Mouse (Mus musculus) left cerebral cortex, postnatal 36 days (tissue): Measurements from ENCODE around the gene Ugt1a2. TPM values are rescaled to one million over a fixed set of nuclear protein-coding genes. Genes with fewer than 3 reads are reported as not detected.
A peak's percentile ranks its signal among the peaks of the same experiment; 100 is the strongest.
"Not testable (repeated sequence)": the region's sequence is repeated elsewhere in the genome, so short reads cannot be mapped to it uniquely, and the experiment has no call there.

ENCODE experiments used
- DNase-seq, 2 experiments: peaks; one replicate each; pipeline ENCODE4 v3.0.0; 2021 to 2022; ENCODE audit warnings: low spot score in 2 of 2, mixed read lengths in 1 of 2
- intact Hi-C: fragments of 180-260 bp; cut with DNase I; formaldehyde crosslinking; loops from one replicate; pipeline ENCODE4 v1.15.1; 2025
- total RNA-seq, 2 experiments: library from RNA; stranded (reverse); gene quantifications; 2 replicates each; pipeline ENCODE4 v1.2.3; 2021

Gene Ugt1a2
- total RNA-seq, 2 experiments from 2014 or later = not detected

DNA sequence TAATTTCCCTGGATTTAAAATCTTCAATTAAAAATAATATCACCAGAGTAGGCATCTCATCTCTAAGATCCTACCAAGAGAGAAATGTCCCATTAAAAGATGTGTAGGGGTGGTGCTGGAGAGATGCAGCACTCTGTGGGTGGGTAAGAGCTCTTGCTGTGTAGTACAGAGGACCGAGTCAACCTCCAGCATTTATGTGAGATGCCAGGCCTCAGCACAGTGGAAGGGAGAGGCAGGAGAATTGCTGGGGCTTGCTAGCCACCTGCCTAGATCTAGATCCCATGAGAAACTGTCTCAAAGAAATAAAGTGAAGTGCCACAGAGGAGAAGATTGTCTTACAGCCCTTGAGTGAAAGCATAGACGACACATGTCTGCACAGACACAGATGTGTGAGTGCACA, 16.1 kb downstream of the Ugt1a2 start:
- intact Hi-C loops = no loop called here
- DNase-seq = no peak

- no peak for DNase-seq
- intact Hi-C loops = no loop called here
Observed at GRCm38 (mm10) chr1:88217144-88217543, 16.7 kb downstream of the Ugt1a2 start.

- intact Hi-C loops = no loop called here
- DNase-seq = no peak
Observed at GRCm38 (mm10) chr1:88217576-88217975, 17.2 kb downstream of the Ugt1a2 start.

GRCm38 (mm10) chr1:88218051-88218450, 17.6 kb downstream of the Ugt1a2 start:
- intact Hi-C loops = no loop called here
- no peak for DNase-seq

DNA sequence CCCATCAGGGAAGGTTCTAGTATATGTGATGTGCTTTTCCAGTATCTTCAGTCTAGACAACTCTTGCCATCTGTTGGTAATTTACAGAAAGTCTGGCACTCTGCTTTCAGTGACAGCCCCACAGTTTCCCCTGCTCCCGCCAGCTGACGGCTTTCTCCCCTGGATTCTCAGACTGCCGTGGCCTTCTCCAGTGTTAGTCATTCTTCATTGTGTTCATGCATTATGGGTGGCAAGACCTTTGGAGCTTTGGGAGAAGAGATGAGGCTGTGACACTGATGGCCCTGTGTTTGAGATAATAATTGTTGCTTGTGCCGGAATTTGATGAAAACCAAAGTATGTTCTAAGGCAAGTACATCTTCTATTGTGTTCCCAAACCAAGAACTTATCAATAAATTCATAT, 18.2 kb downstream of the Ugt1a2 start:
- intact Hi-C loops = no loop called here
- no peak for DNase-seq

DNA sequence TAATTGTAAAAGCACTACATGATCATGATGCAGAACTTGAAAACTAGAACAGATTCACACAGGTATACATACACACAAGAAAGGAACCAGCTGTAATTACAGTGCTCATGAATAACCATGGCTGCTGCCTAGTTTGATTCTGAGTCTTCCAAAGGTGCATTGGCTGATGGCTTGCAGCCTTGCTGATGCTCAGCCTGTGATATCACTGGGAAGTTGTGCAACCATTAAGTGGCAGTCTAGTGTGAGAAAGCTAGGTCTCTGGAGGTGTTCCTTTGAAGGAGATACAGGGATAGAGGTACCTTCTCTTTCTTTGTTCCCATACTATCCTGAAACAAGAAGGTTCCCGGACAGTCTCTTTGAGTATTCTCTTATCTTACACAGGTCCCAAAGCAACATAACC, 18.7 kb downstream of the Ugt1a2 start:
- intact Hi-C loops = no loop called here
- no peak for DNase-seq

DNA sequence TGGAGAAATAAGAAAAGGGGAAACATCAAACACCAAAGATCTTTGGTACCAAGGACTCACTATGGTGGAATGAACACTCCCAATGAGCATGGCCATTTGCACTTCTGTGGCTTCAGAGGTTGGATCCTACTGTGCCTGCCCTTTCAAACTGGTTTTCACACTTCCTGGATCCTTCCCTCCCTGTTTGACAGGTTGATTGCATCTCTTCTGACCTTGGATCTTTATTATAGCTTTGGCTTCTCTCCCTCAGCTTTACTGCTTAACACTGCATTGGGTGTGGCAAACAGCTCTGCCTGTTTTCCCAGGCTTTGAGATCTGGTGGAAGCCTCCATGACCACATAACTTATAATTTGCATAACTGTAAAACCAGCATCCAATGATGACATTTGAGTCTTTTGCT, 19.9 kb downstream of the Ugt1a2 start:
- DNase-seq = no peak
- intact Hi-C loops = loop anchor here (5.0 kb wide), 1 partner anchor 82 kb away; no protein-coding TSS in a partner anchor

DNA sequence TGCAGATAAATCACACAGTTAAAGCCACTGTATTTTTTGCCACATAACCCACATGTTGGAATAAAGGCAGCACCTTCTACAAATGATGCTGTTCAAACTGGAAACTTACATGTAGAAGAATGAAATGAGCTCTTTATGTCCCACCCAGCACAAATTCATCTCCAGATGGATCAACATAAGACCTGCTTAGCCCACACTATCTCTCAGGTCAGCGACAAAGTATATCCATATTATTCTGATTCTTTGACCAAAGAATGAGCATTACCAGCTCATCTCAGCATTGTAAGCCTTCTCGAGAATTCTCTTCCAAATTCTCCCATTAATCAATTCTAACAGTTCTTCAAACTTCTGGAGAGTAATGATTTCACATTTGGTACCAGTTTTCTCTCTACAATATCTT, 21.8 kb downstream of the Ugt1a2 start:
- intact Hi-C loops = loop anchor here (5.0 kb wide), 1 partner anchor 80 kb away; no protein-coding TSS in a partner anchor

GRCm38 (mm10) chr1:88223011-88223515, 22.7 kb downstream of the Ugt1a2 start:
- DNase-seq = not testable (repeated sequence)
- intact Hi-C loops = loop anchor here (5.0 kb wide), 1 partner anchor 79 kb away; no protein-coding TSS in a partner anchor

More for the DNA sequence above, 21.8 kb downstream of the Ugt1a2 start:
- no peak for DNase-seq

- intact Hi-C loops = loop anchor here (5.0 kb wide), 1 partner anchor 79 kb away; no protein-coding TSS in a partner anchor
- peak in 1 of 2 experiments; percentile 4 for DNase-seq
Observed at GRCm38 (mm10) chr1:88223591-88223990, 23.2 kb downstream of the Ugt1a2 start.

GRCm38 (mm10) chr1:88224029-88224776, 23.8 kb downstream of the Ugt1a2 start:
- intact Hi-C loops = loop anchor here (5.0 kb wide), 1 partner anchor 78 kb away; no protein-coding TSS in a partner anchor
- no peak for DNase-seq

DNA sequence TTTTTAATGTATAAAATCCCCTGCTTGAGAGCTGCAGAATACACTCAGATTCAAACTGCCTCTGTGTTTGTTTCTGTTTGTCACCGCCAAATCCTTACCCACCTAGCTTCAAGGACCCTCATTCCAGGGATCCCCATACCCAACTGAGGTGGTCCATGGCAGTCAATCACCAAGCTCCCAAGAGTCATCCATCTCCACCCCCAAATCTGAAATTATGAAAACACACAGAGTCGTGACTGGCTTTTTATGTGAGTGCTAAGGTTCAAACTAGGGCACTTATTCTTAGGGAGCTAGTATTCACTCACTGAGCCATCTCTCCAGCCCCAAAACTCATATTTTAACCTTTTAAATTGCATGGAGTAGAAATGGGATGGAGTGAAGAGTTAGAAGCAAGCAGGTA, 24.9 kb downstream of the Ugt1a2 start:
- DNase-seq, intact Hi-C loops: not testable (repeated sequence)

GRCm38 (mm10) chr1:88225741-88226140, 25.3 kb downstream of the Ugt1a2 start:
- DNase-seq = no peak
- intact Hi-C loops = no loop called here

DNA sequence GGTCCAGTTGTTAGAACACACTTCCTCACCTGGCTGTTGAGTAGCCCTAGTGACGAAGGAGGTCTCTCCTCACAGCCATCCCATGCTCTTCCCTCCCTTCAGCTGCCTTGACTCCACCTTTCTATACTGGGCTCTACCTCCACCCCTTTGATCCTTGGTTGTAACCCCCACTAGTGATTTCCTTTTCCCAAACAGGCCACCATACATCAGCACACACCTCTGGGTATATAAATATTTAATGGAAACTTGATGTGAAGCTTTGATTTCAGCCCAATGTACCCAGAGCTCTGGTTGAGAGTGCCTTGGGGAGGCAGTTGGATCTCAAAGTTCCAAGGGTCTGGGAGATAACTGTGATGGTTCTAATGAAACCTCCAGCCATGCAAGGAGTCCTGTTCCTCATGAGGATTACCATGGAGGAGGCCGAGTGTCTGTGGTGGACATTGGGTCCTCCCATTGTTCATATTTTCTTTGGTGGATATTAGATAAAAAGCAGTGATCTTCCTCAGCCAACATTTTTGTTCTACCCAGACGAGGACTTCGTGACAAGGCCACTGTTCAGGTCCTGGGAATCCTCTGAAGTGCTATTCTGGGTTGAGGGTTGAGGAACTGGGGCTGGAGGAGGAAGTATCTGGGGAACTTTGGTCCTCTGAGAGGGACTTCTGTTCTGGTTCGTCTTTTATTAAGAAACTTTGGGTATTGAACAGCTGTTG, 26.4 kb downstream of the Ugt1a2 start, which contains the start of gene Mroh2a:
Gene Mroh2a (plus strand): TSS at position 317 of the 710 bp plus-strand sequence.
- intact Hi-C loops = no loop called here

GRCm38 (mm10) chr1:88227482-88227881, 27.1 kb downstream of the Ugt1a2 start:
- intact Hi-C loops = no loop called here
- no peak for DNase-seq

More for the DNA sequence above, 26.4 kb downstream of the Ugt1a2 start, which contains the start of gene Mroh2a:
- DNase-seq = no peak

- intact Hi-C loops = no loop called here
- DNase-seq = no peak
Observed at GRCm38 (mm10) chr1:88228121-88228520, 27.7 kb downstream of the Ugt1a2 start.

- intact Hi-C loops = no loop called here
Observed at GRCm38 (mm10) chr1:88229566-88229965, 29.2 kb downstream of the Ugt1a2 start.

GRCm38 (mm10) chr1:88229986-88230385, 29.6 kb downstream of the Ugt1a2 start:
- DNase-seq = no peak
- intact Hi-C loops = no loop called here

More at GRCm38 (mm10) chr1:88229566-88229965, 29.2 kb downstream of the Ugt1a2 start:
- no peak for DNase-seq

- no peak for DNase-seq
- intact Hi-C loops = no loop called here
Observed at GRCm38 (mm10) chr1:88230421-88230820, 30.0 kb downstream of the Ugt1a2 start.
